Mouse (Mus musculus): ENCODE data around the gene Ckap2.
A peak's percentile ranks its signal among the peaks of the same experiment; 100 is the strongest.

DNA sequence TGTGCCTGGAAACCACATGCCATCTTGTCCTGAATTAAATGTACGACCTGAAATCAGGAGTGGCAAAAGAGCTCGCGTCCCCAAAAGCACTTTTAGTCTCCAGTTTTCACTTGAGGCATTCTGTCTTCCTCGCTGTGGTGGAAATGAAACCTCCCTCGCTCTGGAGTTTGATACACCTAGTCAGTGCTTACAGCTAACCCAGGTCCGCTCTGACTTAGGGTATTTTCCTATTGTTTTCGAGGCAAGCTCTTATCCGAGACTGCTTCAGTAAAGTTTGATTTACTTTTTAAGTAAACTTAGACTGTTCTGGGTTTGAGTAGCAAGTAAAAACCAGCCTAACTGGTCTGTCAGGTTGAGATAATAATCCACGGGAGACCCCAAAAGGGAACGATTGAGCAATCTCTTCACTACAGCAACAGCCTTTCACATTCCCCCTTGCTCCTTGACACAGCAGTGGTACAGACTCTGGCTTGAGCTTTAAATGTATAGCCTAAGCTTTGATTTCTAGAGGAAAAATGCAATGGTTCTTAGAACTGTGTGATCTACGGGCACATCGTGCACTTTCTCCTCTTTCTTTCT, 7.9 kb upstream of the Ckap2 start:
- TF ChIP-seq KAT2A (IDR thresholded peaks at IDR 0.05; ENCODE audit: insufficient replicate concordance, low read length) (no peak), USF1 (IDR thresholded peaks at IDR 0.05; ENCODE audit: low read depth, low read length) (no peak), RCOR1 (conservative IDR thresholded peaks at IDR 0.05; ENCODE audit: low read depth, low read length) (no peak), CTCF (conservative IDR thresholded peaks at IDR 0.05 in 1 of 2, IDR thresholded peaks at IDR 0.05 in 1 of 2; ENCODE audit: low read depth in 2 of 2, low read length in 2 of 2) (no peak), MAX (IDR thresholded peaks at IDR 0.05; ENCODE audit: low read length) (no peak), NELFE (IDR thresholded peaks at IDR 0.05; ENCODE audit: low read depth, low read length) (no peak), EP300 (IDR thresholded peaks at IDR 0.05; ENCODE audit: low read length) (no peak), CHD1 (IDR thresholded peaks at IDR 0.05; ENCODE audit: low read depth, low read length) (0 out of 2 replicates have a peak, but pooled peaks have one; percentile 35), POLR2A (IDR thresholded peaks at IDR 0.05; ENCODE audit: low read depth, low read length) (no peak)
